Mouse (Mus musculus) G1E-ER4 (cell line): ENCODE data around the gene S100b. TPM values are rescaled to one million over a fixed set of nuclear protein-coding genes. Genes with fewer than 3 reads are reported as not detected.

Experiments used
- GATA1 ChIP-seq: IDR thresholded peaks from one replicate; pipeline ENCODE4 v1.8.0; 2012; ENCODE audit warnings: low read length, inconsistent platforms
- polyA plus RNA-seq: library from polyadenylated mRNA; stranded (reverse); fragments of >175 nt; gene quantifications from 2 replicates; pipeline ENCODE4 v1.2.3, GENCODE M21; 2012

The S100b gene
- polyA plus RNA-seq, 1 experiment: not detected

GRCm38 (mm10) chr10:76300133-76300532 lies 46.5 kb downstream of the S100b start:
- no peak for TF ChIP-seq GATA1

DNA sequence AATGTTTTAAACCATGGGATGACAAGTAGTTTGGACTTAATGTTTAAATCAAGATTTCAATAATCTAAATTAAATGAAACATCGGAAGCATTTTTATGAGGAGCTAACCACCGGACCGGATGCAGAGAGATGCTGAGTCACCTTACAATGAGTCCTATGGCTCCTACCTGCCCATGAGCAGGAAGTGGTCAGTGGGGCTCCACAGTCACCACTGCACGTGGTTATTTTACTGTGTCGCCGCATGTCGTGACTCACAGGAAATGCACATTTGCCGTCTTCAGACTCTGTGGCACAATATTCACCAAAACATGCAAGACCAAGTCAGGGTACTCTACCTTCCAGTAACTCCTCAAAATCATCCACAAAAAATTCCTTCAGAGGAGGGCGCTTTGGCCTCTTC lies 53.1 kb downstream of the S100b start:
- TF ChIP-seq GATA1: no peak

Other genes starting within 250 kb of the S100b start
- gene Zfp280b, start 221.2 kb upstream of the S100b start, polyA plus RNA-seq: 7.0 and 8.8 TPM in 2 replicates
- not detected in 2 replicates for gene Slc5a4b, start 142.9 kb upstream of the S100b start, polyA plus RNA-seq
- not detected in 2 replicates for gene Slc5a4a, start 106.4 kb upstream of the S100b start, polyA plus RNA-seq
- 0.16 and 0.36 TPM in 2 replicates for gene Prmt2, start 16.0 kb upstream of the S100b start, polyA plus RNA-seq
- gene Dip2a, start 91.4 kb downstream of the S100b start, polyA plus RNA-seq: 1.0 and 1.1 TPM in 2 replicates
- gene AC141477.1, start 186.6 kb downstream of the S100b start, polyA plus RNA-seq: not detected in 2 replicates
- 56.3 and 65.3 TPM in 2 replicates for gene Pcnt, start 188.9 kb downstream of the S100b start, polyA plus RNA-seq
- gene 2610028H24Rik, start 195.2 kb downstream of the S100b start, polyA plus RNA-seq: 0.04 TPM in 1 of 2 replicates, not detected in the other
- gene Mcm3ap, start 215.1 kb downstream of the S100b start, polyA plus RNA-seq: 22.5 and 32.3 TPM in 2 replicates
- 1.7 and 2.4 TPM in 2 replicates for gene Ybey, start 215.3 kb downstream of the S100b start, polyA plus RNA-seq